Mouse (Mus musculus): ENCODE data around the gene Rnf121. TPM values are rescaled to one million over a fixed set of nuclear protein-coding genes. Genes with fewer than 3 reads are reported as not detected.

Rnf121 gene
- total and polyA plus RNA-seq, 3 experiments: 10.3 to 24.8 (median 20.4) TPM

DNA sequence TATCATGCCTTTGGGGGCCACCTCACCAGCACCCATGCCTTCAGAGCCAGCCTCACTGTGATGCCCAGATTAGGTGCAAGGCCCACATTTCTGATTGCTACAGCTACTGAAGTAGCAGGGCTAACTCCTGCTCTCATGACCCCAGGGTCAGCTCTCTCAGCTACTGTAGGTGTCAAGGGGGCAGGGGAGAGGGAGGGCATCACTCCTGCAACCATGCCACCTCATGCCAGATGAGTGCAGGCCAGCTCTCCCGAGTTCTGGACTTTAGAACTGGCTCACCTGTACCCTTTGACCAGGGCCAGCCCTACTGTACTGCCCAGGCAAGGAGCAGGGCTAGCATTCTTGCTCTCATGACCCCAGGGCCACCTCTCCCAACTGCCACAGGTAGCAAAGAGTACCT is 82.5 kb downstream of the Rnf121 start:
- H3K27me3 ChIP-seq (replicated peaks): no peaks in the 10 kb centered on the region
- peaks cover 17 to 74% of the 10 kb centered on the region in 2 experiments for H3K36me3 ChIP-seq (replicated peaks in 1 of 2; ENCODE audit: control insufficient read depth in 1 of 2, insufficient read depth in 1 of 2, low read length in 1 of 2)
- dilution Hi-C loops (cut with MboI; ENCODE audit: extremely low pct_ligation_motif_present, extremely low pct_unique_long_range_greater_than_20kb, low sequenced_read_pairs): no loop called here
- TF ChIP-seq NRF1 (IDR thresholded peaks at IDR 0.05; ENCODE audit: low read depth, low read length) (no peak), JUN (IDR thresholded peaks at IDR 0.05; ENCODE audit: insufficient read depth, low read depth, low read length) (no peak), RAD21 (IDR thresholded peaks at IDR 0.05; ENCODE audit: low read depth, low read length) (no peak), ZC3H11A (IDR thresholded peaks at IDR 0.05; ENCODE audit: low read depth, low read length) (no peak), JUND (conservative IDR thresholded peaks at IDR 0.05; ENCODE audit: low read depth, low read length) (no peak), SIN3A (IDR thresholded peaks at IDR 0.05; ENCODE audit: low read length) (no peak), HCFC1 (IDR thresholded peaks at IDR 0.05; ENCODE audit: low read depth, low read length) (no peak), IRF4 (IDR thresholded peaks at IDR 0.05; ENCODE audit: low read depth, low read length) (no peak), NELFE (IDR thresholded peaks at IDR 0.05; ENCODE audit: low read depth, low read length) (no peak), MXI1 (IDR thresholded peaks at IDR 0.05; ENCODE audit: low read depth, low read length) (no peak), PAX5 (IDR thresholded peaks at IDR 0.05; ENCODE audit: low read length) (no peak), RCOR1 (conservative IDR thresholded peaks at IDR 0.05; ENCODE audit: low read depth, low read length) (no peak), MAX (IDR thresholded peaks at IDR 0.05; ENCODE audit: low read length) (no peak), MAZ (IDR thresholded peaks at IDR 0.05; ENCODE audit: low read depth, low read length) (no peak), ZNF384 (IDR thresholded peaks at IDR 0.05; ENCODE audit: low read depth, low read length) (no peak), POLR2AphosphoS2 (IDR thresholded peaks at IDR 0.05; ENCODE audit: low read depth, low read length) (no peak), TCF12 (IDR thresholded peaks at IDR 0.05; ENCODE audit: low read depth, low read length) (no peak), UBTF (IDR thresholded peaks at IDR 0.05; ENCODE audit: low read depth, low read length) (no peak), MAFK (IDR thresholded peaks at IDR 0.05; ENCODE audit: insufficient replicate concordance, low read length) (no peak), CTCF (conservative IDR thresholded peaks at IDR 0.05 in 1 of 2, IDR thresholded peaks at IDR 0.05 in 1 of 2; ENCODE audit: low read depth in 2 of 2, low read length in 2 of 2) (no peak)
- no peak overlapping the region for H3K4me2 ChIP-seq (ENCODE audit: insufficient read depth, low read depth, poor library complexity, severe bottlenecking)
- no peak overlapping the region for H3K4me3 ChIP-seq (replicated peaks in 1 of 3; ENCODE audit: low read depth in 2 of 3, low read length in 2 of 3, poor library complexity in 1 of 3)
- no peak overlapping the region for H3K27ac ChIP-seq (ENCODE audit: insufficient read depth, low read depth)
- no peaks in the 10 kb centered on the region; the same call in 1 of the 2 replicates for H3K79me2 ChIP-seq (replicated peaks; ENCODE audit: control insufficient read depth, extremely low read depth, insufficient read depth, poor library complexity, severe bottlenecking)
- no peak overlapping the region for H3K9ac ChIP-seq (ENCODE audit: insufficient read depth, low read depth)
- in situ Hi-C loops (cut with MboI; ENCODE audit: low pct_ligation_motif_present, low pct_unique_long_range_greater_than_20kb, low sequenced_read_pairs): no loop called here
- no peak for DNase-seq (ENCODE audit: extremely low read depth)
- no peaks in the 10 kb centered on the region for H3K9me3 ChIP-seq (replicated peaks; ENCODE audit: low read length)
- peaks cover 0 to 4% of the 10 kb centered on the region in 2 experiments; a peak in 1 of 4 replicates for H3K4me1 ChIP-seq (ENCODE audit: control insufficient read depth in 1 of 2, insufficient read depth in 2 of 2)

- Histone ChIP-seq H3K9me3 (replicated peaks; ENCODE audit: low read length) (no peaks in the 10 kb centered on the region), H3K27me3 (replicated peaks) (no peaks in the 10 kb centered on the region), H3K9ac (ENCODE audit: insufficient read depth, low read depth) (no peak overlapping the region), H3K36me3 (replicated peaks in 1 of 2; ENCODE audit: control insufficient read depth in 1 of 2, insufficient read depth in 1 of 2, low read length in 1 of 2) (peaks cover 0 to 36% of the 10 kb centered on the region in 2 experiments), H3K27ac (ENCODE audit: insufficient read depth, low read depth) (no peak overlapping the region), H3K4me3 (replicated peaks in 1 of 3; ENCODE audit: low read depth in 2 of 3, low read length in 2 of 3, poor library complexity in 1 of 3) (no peak overlapping the region), H3K79me2 (replicated peaks; ENCODE audit: control insufficient read depth, extremely low read depth, insufficient read depth, poor library complexity, severe bottlenecking) (peaks cover 39% of the 10 kb centered on the region), H3K4me1 (ENCODE audit: control insufficient read depth in 1 of 2, insufficient read depth in 2 of 2) (peaks cover 2 to 37% of the 10 kb centered on the region in 2 experiments; a peak in 2 of 4 replicates), H3K4me2 (ENCODE audit: insufficient read depth, low read depth, poor library complexity, severe bottlenecking) (no peak overlapping the region)
- dilution Hi-C loops (cut with MboI; ENCODE audit: extremely low pct_ligation_motif_present, extremely low pct_unique_long_range_greater_than_20kb, low sequenced_read_pairs) (no loop called here), in situ Hi-C loops (cut with MboI; ENCODE audit: low pct_ligation_motif_present, low pct_unique_long_range_greater_than_20kb, low sequenced_read_pairs) (no loop called here)
- no peak for DNase-seq (ENCODE audit: extremely low read depth)
- no peak for TF ChIP-seq TCF12 (IDR thresholded peaks at IDR 0.05; ENCODE audit: low read depth, low read length)
Observed at GRCm38 (mm10) chr7:101974505-101974904, 90.8 kb downstream of the Rnf121 start.
